Mouse (Mus musculus): ENCODE data around the gene Bcl2a1a. TPM values are rescaled to one million over a fixed set of nuclear protein-coding genes. Genes with fewer than 3 reads are reported as not detected.
"Not testable (repeated sequence)": the region's sequence is repeated elsewhere in the genome, so short reads cannot be mapped to it uniquely, and the experiment has no call there.

Bcl2a1a gene
- polyA plus RNA-seq, 1 experiment from 2014 or later = 0.69 TPM

DNA sequence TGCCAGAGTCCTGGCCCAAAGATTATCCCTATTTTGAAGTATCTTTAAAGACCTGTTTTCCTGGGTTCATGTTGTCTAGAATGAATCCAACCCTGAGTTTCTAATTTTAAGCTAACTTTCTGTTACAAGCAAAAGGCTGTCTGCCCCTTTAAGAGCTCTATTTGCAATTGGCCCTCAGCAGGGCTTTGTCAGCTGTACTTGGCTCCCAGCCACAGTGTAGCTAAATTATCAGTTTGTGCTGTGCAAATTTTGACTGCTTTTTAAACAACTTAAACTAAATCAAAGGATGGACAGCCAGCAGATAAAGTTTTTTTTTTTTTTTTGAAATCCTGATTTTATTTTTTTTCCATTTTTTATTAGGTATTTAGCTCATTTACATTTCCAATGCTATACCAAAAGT lies 44.8 kb downstream of the Bcl2a1a start:
- not testable (repeated sequence) for H3K9me3 ChIP-seq (replicated peaks); H3K4me3 ChIP-seq; H3K36me3 ChIP-seq; H3K4me1 ChIP-seq (replicated peaks); H3K9ac ChIP-seq; H3K27ac ChIP-seq; ATAC-seq (replicated peaks; ENCODE audit: insufficient number of reproducible peaks, insufficient read depth, low FRiP score, low read depth); H3K27me3 ChIP-seq; H3K4me2 ChIP-seq

Other genes with a start within 250 kb of the Bcl2a1a start
- gene Mthfsl, start 236.6 kb upstream of the Bcl2a1a start, polyA plus RNA-seq (2015; fragmentation: Nextera tagmentation; extraction: Ambion mirVana) = 29.7 and 34.0 TPM in 2 replicates
- 0.39 and 1.1 TPM in 2 replicates for gene Bcl2a1d, start 225.0 kb upstream of the Bcl2a1a start, polyA plus RNA-seq (2015; fragmentation: Nextera tagmentation; extraction: Ambion mirVana)
- gene Trim43c, start 117.7 kb upstream of the Bcl2a1a start, polyA plus RNA-seq (2015; fragmentation: Nextera tagmentation; extraction: Ambion mirVana) = 0.13 TPM in 1 of 2 replicates, not detected in the other
- not detected in 2 replicates for gene Trim43b, start 135.9 kb downstream of the Bcl2a1a start, polyA plus RNA-seq (2015; fragmentation: Nextera tagmentation; extraction: Ambion mirVana)
- gene Bcl2a1b, start 242.3 kb downstream of the Bcl2a1a start, polyA plus RNA-seq (2015; fragmentation: Nextera tagmentation; extraction: Ambion mirVana) = 3.7 TPM in 2 replicates
- gene Gm29094, start 242.5 kb downstream of the Bcl2a1a start, polyA plus RNA-seq (2015; fragmentation: Nextera tagmentation; extraction: Ambion mirVana) = 0.58 TPM in 1 of 2 replicates, not detected in the other

Data from heart, embryonic 15.5 days (tissue).